Mouse (Mus musculus): ENCODE data around the gene Spo11.

- TF ChIP-seq CTCF (IDR thresholded peaks at IDR 0.05; ENCODE audit: low read depth, low read length) = no peak
- TF ChIP-seq POLR2A (IDR thresholded peaks at IDR 0.05; ENCODE audit: insufficient read depth, low read length) = no peak
- no peak for TF ChIP-seq EP300 (IDR thresholded peaks at IDR 0.05; ENCODE audit: insufficient read depth, low read depth, low read length)
Observed at GRCm38 (mm10) chr2:172931137-172931898, 46.2 kb upstream of the Spo11 start.

All from ES-Bruce4 (cell line).